Mouse (Mus musculus): ENCODE measurements around the gene Klhl32. TPM values are rescaled to one million over a fixed set of nuclear protein-coding genes. Genes with fewer than 3 reads are reported as not detected.
A peak's percentile ranks its signal among the peaks of the same experiment; 100 is the strongest.
"Not testable (repeated sequence)": the region's sequence is repeated elsewhere in the genome, so short reads cannot be mapped to it uniquely, and the experiment has no call there.

Klhl32 gene
- under 1 TPM; 0.39 to 0.62 TPM for total RNA-seq (2021)
- long read RNA-seq, experiment 1 = 0 reads
- long read RNA-seq, experiment 2, full-length matches to known transcripts = 1 of 3 reads
- long read RNA-seq, experiment 2, partial matches to known transcripts = 0 of 3 reads
- long read RNA-seq, experiment 2, other reads (novel, unspliced or antisense) = 2 of 3 reads

- peak; percentile 42 to 55 for DNase-seq (ENCODE audit: low spot score in 2 of 2)
Observed at GRCm38 (mm10) chr4:24850401-24851325, at the start of gene Klhl32. Klhl32 (minus strand) TSS chr4:24851124.

- no peak for DNase-seq (ENCODE audit: low spot score in 2 of 2)
Observed at GRCm38 (mm10) chr4:24899146-24899545, 48.2 kb upstream of the Klhl32 start.

GRCm38 (mm10) chr4:24898636-24899035, 47.7 kb upstream of the Klhl32 start:
- no peak for DNase-seq (ENCODE audit: low spot score in 2 of 2)

GRCm38 (mm10) chr4:24897851-24898515, 47.1 kb upstream of the Klhl32 start, which contains the start of gene Ndufaf4:
Ndufaf4 (plus strand) TSS chr4:24898083.
- DNase-seq (ENCODE audit: low spot score in 2 of 2) = peak; percentile 98 to 99

GRCm38 (mm10) chr4:24897351-24897750, 46.4 kb upstream of the Klhl32 start:
- DNase-seq (ENCODE audit: low spot score in 2 of 2) = no peak

GRCm38 (mm10) chr4:24896829-24897228, 45.9 kb upstream of the Klhl32 start:
- DNase-seq (ENCODE audit: low spot score in 2 of 2) = no peak

- no peak for DNase-seq (ENCODE audit: low spot score in 2 of 2)
Observed at GRCm38 (mm10) chr4:24894625-24895024, 43.7 kb upstream of the Klhl32 start.

GRCm38 (mm10) chr4:24892293-24892692, 41.4 kb upstream of the Klhl32 start:
- DNase-seq (ENCODE audit: low spot score in 2 of 2) = not testable (repeated sequence)

GRCm38 (mm10) chr4:24889386-24889785, 38.5 kb upstream of the Klhl32 start:
- not testable (repeated sequence) for DNase-seq (ENCODE audit: low spot score in 2 of 2)

- DNase-seq (ENCODE audit: low spot score in 2 of 2) = no peak
Observed at GRCm38 (mm10) chr4:24869230-24869629, 18.3 kb upstream of the Klhl32 start.

- DNase-seq (ENCODE audit: low spot score in 2 of 2) = no peak
Observed at GRCm38 (mm10) chr4:24865691-24866090, 14.8 kb upstream of the Klhl32 start.

GRCm38 (mm10) chr4:24847406-24847805, 3.5 kb downstream of the Klhl32 start:
- DNase-seq (ENCODE audit: low spot score in 2 of 2) = no peak

GRCm38 (mm10) chr4:24845546-24845945, 5.4 kb downstream of the Klhl32 start:
- DNase-seq (ENCODE audit: low spot score in 2 of 2) = no peak

- no peak for DNase-seq (ENCODE audit: low spot score in 2 of 2)
Observed at GRCm38 (mm10) chr4:24838567-24838966, 12.4 kb downstream of the Klhl32 start.

GRCm38 (mm10) chr4:24835555-24835954, 15.4 kb downstream of the Klhl32 start:
- no peak for DNase-seq (ENCODE audit: low spot score in 2 of 2)

GRCm38 (mm10) chr4:24808316-24808715, 42.6 kb downstream of the Klhl32 start:
- no peak for DNase-seq (ENCODE audit: low spot score in 2 of 2)

GRCm38 (mm10) chr4:24801881-24802280, 49.0 kb downstream of the Klhl32 start:
- DNase-seq (ENCODE audit: low spot score in 2 of 2) = no peak

GRCm38 (mm10) chr4:24801343-24801742, 49.6 kb downstream of the Klhl32 start:
- no peak for DNase-seq (ENCODE audit: low spot score in 2 of 2)

GRCm38 (mm10) chr4:24800345-24800936, 50.5 kb downstream of the Klhl32 start:
- no peak for DNase-seq (ENCODE audit: low spot score in 2 of 2)

GRCm38 (mm10) chr4:24799037-24799436, 51.9 kb downstream of the Klhl32 start:
- DNase-seq (ENCODE audit: low spot score in 2 of 2) = no peak

GRCm38 (mm10) chr4:24797868-24798267, 53.1 kb downstream of the Klhl32 start:
- no peak for DNase-seq (ENCODE audit: low spot score in 2 of 2)
